Mouse (Mus musculus) forebrain, embryonic 10.5 days (tissue): ENCODE results near the gene Slc43a2. TPM values are rescaled to one million over a fixed set of nuclear protein-coding genes. Genes with fewer than 3 reads are reported as not detected.
"Not testable (repeated sequence)": the region's sequence is repeated elsewhere in the genome, so short reads cannot be mapped to it uniquely, and the experiment has no call there.

Experiments
- DNase-seq: peaks from one replicate; pipeline ENCODE4 v3.0.0-alpha.2; 2017; ENCODE audit warnings: low spot score; ENCODE audit errors: extremely low spot score
- H3K27ac ChIP-seq: fragments of 300-500 bp; sonication (generic); 2 replicates; pipeline ENCODE4 v1.5.1; 2016; ENCODE audit warnings: mild to moderate bottlenecking
- H3K27me3 ChIP-seq: fragments of 300-500 bp; sonication (generic); 2 replicates; pipeline ENCODE4 v1.6.1; 2016; ENCODE audit warnings: mild to moderate bottlenecking; ENCODE audit not compliant: poor library complexity, severe bottlenecking
- H3K36me3 ChIP-seq: fragments of 300-500 bp; sonication (generic); replicated peaks from 2 replicates; pipeline ENCODE4 v1.6.1; 2016; ENCODE audit warnings: mild to moderate bottlenecking, moderate library complexity
- H3K4me1 ChIP-seq: fragments of 300-500 bp; sonication (generic); 2 replicates; pipeline ENCODE4 v1.6.1; 2016
- H3K4me3 ChIP-seq: fragments of 300-500 bp; sonication (generic); 2 replicates; pipeline ENCODE4 v1.5.1; 2016; ENCODE audit warnings: mild to moderate bottlenecking, moderate library complexity
- H3K9me3 ChIP-seq: fragments of 300-500 bp; sonication (generic); 2 replicates; pipeline ENCODE4 v1.6.1; 2016; ENCODE audit warnings: mild to moderate bottlenecking, moderate library complexity
- WGBS: fragments of 180-500 bp; shearing (Covaris S2); methylation state at CpG from one replicate; pipeline ENCODE4 v1.1.7; 2016; 5-methylcytosine and 5-hydroxymethylcytosine counted together
- polyA plus RNA-seq: library from polyadenylated mRNA; unstranded; fragments of >200 nt; fragmentation: Nextera tagmentation; extraction: Ambion mirVana; gene quantifications from 2 replicates; pipeline ENCODE4 v1.2.1, GENCODE M21; 2016

Gene Slc43a2
- polyA plus RNA-seq, 1 experiment from 2014 or later, result 6.1 TPM

- Histone ChIP-seq H3K4me3 (no peak overlapping the region), H3K27ac (no peak overlapping the region), H3K9me3 (no peaks in the 10 kb centered on the region), H3K36me3 (0 out of 2 replicates have a peak, but pooled peaks cover 3% of the 10 kb centered on the region), H3K4me1 (peaks cover 30% of the 10 kb centered on the region), H3K27me3 (no peaks in the 10 kb centered on the region)
- 93% methylated on average over 9 of the region's 9 CpGs for WGBS
- no peak for DNase-seq
These were observed 13.2 kb downstream of the Slc43a2 start for GRCm38 (mm10) chr11:75544713-75545112.

GRCm38 (mm10) chr11:75546057-75546456 is 14.6 kb downstream of the Slc43a2 start:
- H3K27ac ChIP-seq, result no peak overlapping the region
- no peaks in the 10 kb centered on the region for H3K27me3 ChIP-seq
- WGBS, result 84% methylated on average over 4 of the region's 4 CpGs
- H3K4me1 ChIP-seq, result peaks cover 33% of the 10 kb centered on the region
- H3K9me3 ChIP-seq, result no peaks in the 10 kb centered on the region
- H3K4me3 ChIP-seq, result no peak overlapping the region
- no peak for DNase-seq
- 0 out of 2 replicates have a peak, but pooled peaks cover 3% of the 10 kb centered on the region for H3K36me3 ChIP-seq

- 59% methylated on average over 5 of the region's 5 CpGs for WGBS
- peak overlapping the region; percentile 62 for H3K27ac ChIP-seq
- H3K36me3 ChIP-seq, result no peaks in the 10 kb centered on the region
- no peaks in the 10 kb centered on the region for H3K9me3 ChIP-seq
- peaks cover 53% of the 10 kb centered on the region for H3K4me1 ChIP-seq
- no peaks in the 10 kb centered on the region for H3K27me3 ChIP-seq
- DNase-seq, result no peak
- no peak overlapping the region for H3K4me3 ChIP-seq
These were observed 18.2 kb downstream of the Slc43a2 start for GRCm38 (mm10) chr11:75549658-75550111.

GRCm38 (mm10) chr11:75550200-75550946 is 18.9 kb downstream of the Slc43a2 start:
- Histone ChIP-seq H3K27ac (peak overlapping the region; percentile 62), H3K4me3 (no peak overlapping the region)

GRCm38 (mm10) chr11:75551321-75551720 is 19.8 kb downstream of the Slc43a2 start:
- Histone ChIP-seq H3K27ac (0 out of 2 replicates have a peak overlapping the region, but pooled peaks have one; percentile 64), H3K27me3 (no peaks in the 10 kb centered on the region), H3K36me3 (no peaks in the 10 kb centered on the region), H3K4me3 (no peak overlapping the region), H3K9me3 (no peaks in the 10 kb centered on the region), H3K4me1 (peaks cover 43% of the 10 kb centered on the region)
- no peak for DNase-seq
- 93% methylated on average over 5 of the region's 5 CpGs for WGBS

More at GRCm38 (mm10) chr11:75550200-75550946, 18.9 kb downstream of the Slc43a2 start:
- peaks cover 52% of the 10 kb centered on the region for H3K4me1 ChIP-seq
- no peaks in the 10 kb centered on the region for H3K27me3 ChIP-seq
- 74% methylated on average over 12 of the region's 12 CpGs for WGBS
- no peaks in the 10 kb centered on the region for H3K9me3 ChIP-seq
- no peak for DNase-seq
- H3K36me3 ChIP-seq, result no peaks in the 10 kb centered on the region

- no peak overlapping the region for H3K4me3 ChIP-seq
These were observed 20.5 kb downstream of the Slc43a2 start for GRCm38 (mm10) chr11:75551961-75552441.

GRCm38 (mm10) chr11:75552906-75553482 is 21.5 kb downstream of the Slc43a2 start:
- H3K4me1 ChIP-seq, result peaks cover 50% of the 10 kb centered on the region
- DNase-seq, result no peak
- 42% methylated on average over 7 of the region's 7 CpGs for WGBS

More at GRCm38 (mm10) chr11:75551961-75552441, 20.5 kb downstream of the Slc43a2 start:
- Histone ChIP-seq H3K36me3 (no peaks in the 10 kb centered on the region), H3K27me3 (no peaks in the 10 kb centered on the region), H3K9me3 (no peaks in the 10 kb centered on the region), H3K4me1 (peaks cover 45% of the 10 kb centered on the region), H3K27ac (peak overlapping the region; percentile 64)
- DNase-seq, result no peak
- WGBS, result 77% methylated on average over 9 of the region's 9 CpGs

GRCm38 (mm10) chr11:75556006-75556405 is 24.5 kb downstream of the Slc43a2 start:
- not testable (repeated sequence) for H3K9me3 ChIP-seq, H3K36me3 ChIP-seq, H3K4me3 ChIP-seq, DNase-seq, H3K27me3 ChIP-seq, H3K27ac ChIP-seq
- peaks cover 31% of the 10 kb centered on the region for H3K4me1 ChIP-seq
- 89% methylated on average over 6 of the region's 6 CpGs for WGBS

More at GRCm38 (mm10) chr11:75552906-75553482, 21.5 kb downstream of the Slc43a2 start:
- H3K4me3 ChIP-seq, result no peak overlapping the region
- H3K9me3 ChIP-seq, result no peaks in the 10 kb centered on the region
- peaks cover 3% of the 10 kb centered on the region; the same call in 1 of the 2 replicates for H3K36me3 ChIP-seq
- no peak overlapping the region for H3K27ac ChIP-seq
- H3K27me3 ChIP-seq, result no peaks in the 10 kb centered on the region

GRCm38 (mm10) chr11:75557142-75557541 is 25.6 kb downstream of the Slc43a2 start:
- 69% methylated on average over 6 of the region's 6 CpGs for WGBS
- no peak for DNase-seq
- Histone ChIP-seq H3K27me3 (no peaks in the 10 kb centered on the region), H3K4me3 (no peak overlapping the region), H3K36me3 (peaks cover 6% of the 10 kb centered on the region; the same call in 1 of the 2 replicates), H3K9me3 (no peaks in the 10 kb centered on the region), H3K27ac (peak overlapping the region; percentile 56), H3K4me1 (peaks cover 19% of the 10 kb centered on the region)

GRCm38 (mm10) chr11:75558101-75558500 is 26.6 kb downstream of the Slc43a2 start:
- no peak for DNase-seq
- Histone ChIP-seq H3K4me3 (no peak overlapping the region), H3K27ac (no peak overlapping the region), H3K27me3 (no peaks in the 10 kb centered on the region), H3K4me1 (peaks cover 10% of the 10 kb centered on the region), H3K9me3 (no peaks in the 10 kb centered on the region), H3K36me3 (peaks cover 6% of the 10 kb centered on the region; the same call in 1 of the 2 replicates)
- 94% methylated on average over 1 of the region's 1 CpGs for WGBS

- H3K4me1 ChIP-seq, result peaks cover 7% of the 10 kb centered on the region
- DNase-seq, result no peak
- 93% methylated on average over 8 of the region's 8 CpGs for WGBS
These were observed 28.5 kb downstream of the Slc43a2 start for GRCm38 (mm10) chr11:75559870-75560504.

GRCm38 (mm10) chr11:75560530-75561409 is 29.3 kb downstream of the Slc43a2 start:
- Histone ChIP-seq H3K27me3 (no peaks in the 10 kb centered on the region), H3K27ac (no peak overlapping the region), H3K36me3 (peaks cover 6% of the 10 kb centered on the region; the same call in 1 of the 2 replicates), H3K4me3 (no peak overlapping the region), H3K9me3 (no peaks in the 10 kb centered on the region), H3K4me1 (peaks cover 7% of the 10 kb centered on the region)
- 81% methylated on average over 14 of the region's 14 CpGs for WGBS
- no peak for DNase-seq

More at GRCm38 (mm10) chr11:75559870-75560504, 28.5 kb downstream of the Slc43a2 start:
- no peaks in the 10 kb centered on the region for H3K27me3 ChIP-seq
- H3K27ac ChIP-seq, result no peak overlapping the region
- no peak overlapping the region for H3K4me3 ChIP-seq
- no peaks in the 10 kb centered on the region for H3K9me3 ChIP-seq
- peaks cover 6% of the 10 kb centered on the region; the same call in 1 of the 2 replicates for H3K36me3 ChIP-seq
